Mouse (Mus musculus) lung, embryonic 16.5 days (tissue): ENCODE results near the gene Hmga1. TPM values are rescaled to one million over a fixed set of nuclear protein-coding genes. Genes with fewer than 3 reads are reported as not detected.

Experiments
- ATAC-seq: fragments of 200-750 bp; cut with Nextera tagmentation; 2 replicates; pipeline ENCODE4 v1.8.0; 2017; ENCODE audit warnings: low read depth, mild to moderate bottlenecking, moderate library complexity
- H3K27ac ChIP-seq: fragments of 300-500 bp; sonication (generic); 2 replicates; pipeline ENCODE4 v1.5.1; 2014; ENCODE audit warnings: mild to moderate bottlenecking, control low read depth, low read length
- H3K27me3 ChIP-seq: fragments of 300-500 bp; sonication (generic); 2 replicates; pipeline ENCODE4 v1.6.1; 2014; ENCODE audit warnings: low read depth, low read length, mixed read lengths; ENCODE audit not compliant: control insufficient read depth, insufficient read depth
- H3K36me3 ChIP-seq: fragments of 300-500 bp; sonication (generic); 2 replicates; pipeline ENCODE4 v1.6.1; 2014; ENCODE audit warnings: low read length; ENCODE audit not compliant: control insufficient read depth, insufficient read depth
- H3K4me1 ChIP-seq: fragments of 300-500 bp; sonication (generic); replicated peaks from 2 replicates; pipeline ENCODE4 v1.6.1; 2014; ENCODE audit warnings: low read length, mixed read lengths; ENCODE audit not compliant: control insufficient read depth, insufficient read depth
- H3K4me2 ChIP-seq: fragments of 300-500 bp; sonication (generic); 2 replicates; pipeline ENCODE4 v1.6.1; 2014; ENCODE audit warnings: low read depth, low read length, control low read depth
- H3K4me3 ChIP-seq: fragments of 300-500 bp; sonication (generic); 2 replicates; pipeline ENCODE4 v1.5.1; 2014; ENCODE audit warnings: mild to moderate bottlenecking, low read length, control low read depth
- H3K9ac ChIP-seq: fragments of 300-500 bp; sonication (generic); 2 replicates; pipeline ENCODE4 v1.6.1; 2014; ENCODE audit warnings: low read length, control low read depth
- H3K9me3 ChIP-seq: fragments of 300-500 bp; sonication (generic); 2 replicates; pipeline ENCODE4 v1.6.1; 2016; ENCODE audit warnings: low read length; ENCODE audit not compliant: control insufficient read depth
- WGBS: fragments of 180-500 bp; shearing (Covaris S2); extraction: QIAGEN DNeasy Blood & Tissue Kit; methylation state at CpG from one replicate; pipeline ENCODE4 v1.1.7; 2014; 5-methylcytosine and 5-hydroxymethylcytosine counted together
- polyA plus RNA-seq: library from polyadenylated mRNA; unstranded; fragments of >200 nt; fragmentation: Nextera tagmentation; extraction: Ambion mirVana; gene quantifications from 2 replicates; pipeline ENCODE4 v1.2.1, GENCODE M21; 2015

The Hmga1 gene
- polyA plus RNA-seq, 1 experiment from 2014 or later: 215 TPM

DNA sequence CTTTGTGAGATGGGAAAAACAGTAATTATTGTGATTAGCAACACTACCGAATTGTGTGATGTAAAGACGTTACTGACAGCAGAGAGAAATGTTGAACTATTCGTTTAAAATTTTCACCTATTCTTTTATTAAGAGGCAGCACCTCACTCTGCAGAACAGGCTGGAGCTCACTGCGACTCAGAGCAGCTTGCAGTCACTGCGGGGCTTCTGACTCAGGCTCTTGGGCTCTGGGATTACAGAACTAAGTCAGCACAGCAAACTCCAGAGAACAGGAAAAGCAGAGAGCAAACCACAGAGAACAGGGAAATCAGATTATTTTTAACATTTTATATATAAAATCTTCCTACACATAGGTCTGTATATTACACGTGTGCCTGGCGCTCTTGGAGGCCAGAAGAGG is 53.3 kb downstream of the Hmga1 start:
- Histone ChIP-seq H3K27ac (no peak overlapping the region), H3K9me3 (no peaks in the 10 kb centered on the region), H3K9ac (no peak overlapping the region), H3K4me2 (no peak overlapping the region), H3K27me3 (no peaks in the 10 kb centered on the region), H3K4me1 (peaks cover 6% of the 10 kb centered on the region; the same call in 1 of the 2 replicates), H3K4me3 (no peak overlapping the region), H3K36me3 (peaks cover 3% of the 10 kb centered on the region; the same call in 1 of the 2 replicates)
- ATAC-seq: no peak
- 82% methylated on average over 7 of the region's 7 CpGs for WGBS

DNA sequence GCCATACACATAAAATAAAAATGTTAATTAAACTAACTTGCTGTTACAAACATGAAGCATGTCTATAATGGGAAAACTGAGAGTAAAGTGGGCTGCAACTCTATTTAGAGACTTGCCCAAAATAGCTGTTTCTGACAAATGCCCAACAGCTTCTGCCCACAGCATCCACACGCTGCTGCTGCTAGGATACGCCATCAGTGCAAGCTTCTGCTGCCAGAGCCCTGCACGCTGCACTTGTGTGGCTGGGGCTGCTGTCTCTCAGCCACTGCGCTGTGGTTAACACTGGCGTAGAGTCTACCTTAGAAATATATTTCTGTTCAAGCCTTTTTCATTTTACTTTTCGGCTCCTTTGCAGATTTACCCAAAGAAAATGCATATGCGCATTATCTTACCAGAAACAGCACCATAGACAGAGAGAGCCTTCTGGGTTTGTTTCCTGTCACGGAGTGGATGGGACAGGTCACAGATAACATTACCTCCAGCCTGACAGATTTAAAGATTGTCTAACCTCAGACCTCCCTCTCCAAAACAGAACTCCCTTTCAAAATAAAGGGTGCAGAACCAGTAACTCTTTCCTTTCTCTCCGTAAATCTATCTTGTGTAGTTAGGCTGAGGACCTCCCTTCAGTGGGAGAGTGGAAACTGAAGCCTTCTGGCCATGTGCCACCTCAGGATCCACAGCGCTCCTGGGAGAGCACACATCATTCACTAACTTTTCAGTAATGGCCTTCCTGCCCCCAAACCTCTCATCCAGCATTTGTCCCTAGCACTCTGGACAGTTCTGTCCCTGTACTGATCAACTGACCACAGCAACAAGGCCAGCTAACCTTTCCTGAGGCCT is 54.6 kb downstream of the Hmga1 start:
- Histone ChIP-seq H3K36me3 (peaks cover 3% of the 10 kb centered on the region; the same call in 1 of the 2 replicates), H3K27ac (no peak overlapping the region), H3K9me3 (no peaks in the 10 kb centered on the region), H3K4me1 (peaks cover 6% of the 10 kb centered on the region; the same call in 1 of the 2 replicates), H3K27me3 (no peaks in the 10 kb centered on the region), H3K4me2 (no peak overlapping the region), H3K4me3 (no peak overlapping the region), H3K9ac (no peak overlapping the region)
- WGBS: 71% methylated on average over 10 of the region's 10 CpGs
- no peak for ATAC-seq

DNA sequence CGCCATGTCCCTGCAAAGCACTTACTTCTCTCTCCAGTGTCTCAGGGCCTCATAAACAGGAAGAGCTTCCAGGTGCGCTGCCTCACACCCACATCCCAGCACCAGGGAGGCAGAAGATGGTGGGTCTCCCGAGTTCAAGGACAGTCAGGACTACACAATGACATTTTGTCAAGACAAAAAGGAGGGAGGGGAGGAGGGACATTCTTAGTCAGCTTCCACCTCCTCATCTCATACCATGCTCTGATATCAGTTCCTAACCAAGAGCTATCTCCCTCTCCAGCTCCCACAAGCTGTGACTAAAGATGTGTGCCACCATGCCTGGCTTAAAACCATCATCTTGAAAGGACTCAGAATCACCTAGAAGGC is 55.2 kb downstream of the Hmga1 start:
- no peak overlapping the region for H3K4me3 ChIP-seq
- ATAC-seq: no peak
- WGBS: 43% methylated on average over 3 of the region's 3 CpGs
- H3K4me1 ChIP-seq: peaks cover 6% of the 10 kb centered on the region; the same call in 1 of the 2 replicates
- H3K27me3 ChIP-seq: no peaks in the 10 kb centered on the region
- H3K9me3 ChIP-seq: no peaks in the 10 kb centered on the region
- H3K36me3 ChIP-seq: peaks cover 3% of the 10 kb centered on the region; the same call in 1 of the 2 replicates
- H3K4me2 ChIP-seq: no peak overlapping the region
- H3K9ac ChIP-seq: no peak overlapping the region
- H3K27ac ChIP-seq: no peak overlapping the region

DNA sequence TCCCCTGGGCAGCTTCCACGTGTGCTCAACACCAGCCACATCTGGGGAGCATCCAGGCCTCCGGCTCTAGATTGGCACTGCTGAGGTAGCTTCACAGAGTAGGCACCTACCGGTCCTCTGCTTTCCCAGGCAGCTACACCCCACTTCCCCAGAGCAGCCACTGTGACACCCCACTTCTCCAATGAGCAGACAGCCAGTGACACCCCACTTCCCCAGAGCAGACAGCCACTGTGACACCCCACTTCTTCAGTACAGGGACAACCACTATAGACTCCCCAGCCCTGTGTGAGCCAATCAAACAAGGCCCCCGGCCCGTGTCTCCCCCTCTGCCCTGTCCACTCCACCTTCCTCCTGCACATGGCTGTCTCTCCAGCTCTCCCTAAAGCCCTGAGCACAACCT is 55.7 kb downstream of the Hmga1 start:
- WGBS: 73% methylated on average over 5 of the region's 5 CpGs
- no peak overlapping the region for H3K9ac ChIP-seq

DNA sequence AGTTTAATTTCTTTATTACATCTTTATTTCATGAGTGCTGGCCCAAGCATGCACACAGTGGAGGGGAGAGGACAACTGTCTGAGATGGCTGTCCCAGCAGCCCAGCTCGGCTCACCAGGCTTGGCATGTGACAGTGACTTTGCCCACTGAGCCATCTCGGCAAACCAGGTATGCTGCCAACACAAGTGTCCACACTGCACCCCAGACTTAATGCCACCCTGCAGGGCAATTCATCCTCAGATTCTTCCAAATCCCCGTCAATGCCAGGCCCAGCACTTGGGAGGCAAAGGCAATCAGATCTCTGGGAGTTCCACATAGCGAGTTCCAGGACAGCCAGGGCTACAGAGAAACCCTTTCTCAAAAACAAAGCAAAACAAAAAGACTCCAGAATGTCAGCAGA is 56.7 kb downstream of the Hmga1 start:
- 80% methylated on average over 4 of the region's 4 CpGs for WGBS
- Histone ChIP-seq H3K4me1 (peaks cover 6% of the 10 kb centered on the region; the same call in 1 of the 2 replicates), H3K36me3 (peaks cover 5% of the 10 kb centered on the region), H3K9ac (no peak overlapping the region), H3K9me3 (no peaks in the 10 kb centered on the region), H3K27ac (no peak overlapping the region), H3K4me3 (no peak overlapping the region), H3K4me2 (no peak overlapping the region), H3K27me3 (no peaks in the 10 kb centered on the region)
- ATAC-seq: no peak

More for the DNA sequence above, 55.7 kb downstream of the Hmga1 start:
- Histone ChIP-seq H3K27me3 (no peaks in the 10 kb centered on the region), H3K4me1 (peaks cover 6% of the 10 kb centered on the region; the same call in 1 of the 2 replicates), H3K4me2 (no peak overlapping the region), H3K4me3 (no peak overlapping the region), H3K36me3 (peaks cover 3% of the 10 kb centered on the region; the same call in 1 of the 2 replicates), H3K27ac (no peak overlapping the region), H3K9me3 (no peaks in the 10 kb centered on the region)
- ATAC-seq: no peak

Other genes starting within 250 kb of the Hmga1 start
- gene Grm4, start 35.1 kb upstream of the Hmga1 start, polyA plus RNA-seq: 0.13 and 0.24 TPM in 2 replicates
- 17.6 and 19.1 TPM in 2 replicates for gene AI413582, start 9.3 kb downstream of the Hmga1 start, polyA plus RNA-seq
- 73.6 and 75.8 TPM in 2 replicates for gene Nudt3, start 67.0 kb downstream of the Hmga1 start, polyA plus RNA-seq
- gene RPS10-NUDT3, start 78.7 kb downstream of the Hmga1 start, polyA plus RNA-seq: not detected in 2 replicates
- gene Rps10, start 80.2 kb downstream of the Hmga1 start, polyA plus RNA-seq: 900 and 901 TPM in 2 replicates
- 0.88 and 1.9 TPM in 2 replicates for gene Pacsin1, start 99.0 kb downstream of the Hmga1 start, polyA plus RNA-seq
- gene Spdef, start 172.5 kb downstream of the Hmga1 start, polyA plus RNA-seq: 2.4 and 2.6 TPM in 2 replicates